Mouse (Mus musculus) heart, embryonic 10.5 days (tissue): ENCODE data around the gene Slc22a28. TPM values are rescaled to one million over a fixed set of nuclear protein-coding genes. Genes with fewer than 3 reads are reported as not detected.
"Not testable (repeated sequence)": the region's sequence is repeated elsewhere in the genome, so short reads cannot be mapped to it uniquely, and the experiment has no call there.

Source experiments
- DNase-seq: peaks from one replicate; pipeline ENCODE4 v3.0.0-alpha.2; 2017; ENCODE audit warnings: low spot score
- H3K27ac ChIP-seq: fragments of 300-500 bp; sonication (generic); 2 replicates; pipeline ENCODE4 v1.5.1; 2016; ENCODE audit warnings: mild to moderate bottlenecking
- H3K27me3 ChIP-seq: fragments of 300-500 bp; sonication (generic); 2 replicates; pipeline ENCODE4 v1.6.1; 2016; ENCODE audit warnings: mild to moderate bottlenecking; ENCODE audit not compliant: poor library complexity, insufficient read depth, severe bottlenecking
- H3K36me3 ChIP-seq: fragments of 300-500 bp; sonication (generic); 2 replicates; pipeline ENCODE4 v1.6.1; 2016; ENCODE audit warnings: mild to moderate bottlenecking, moderate library complexity
- H3K4me1 ChIP-seq: fragments of 300-500 bp; sonication (generic); 2 replicates; pipeline ENCODE4 v1.6.1; 2016; ENCODE audit warnings: mild to moderate bottlenecking
- H3K4me3 ChIP-seq: fragments of 300-500 bp; sonication (generic); 2 replicates; pipeline ENCODE4 v1.5.1; 2016; ENCODE audit warnings: mild to moderate bottlenecking, moderate library complexity
- H3K9me3 ChIP-seq: fragments of 300-500 bp; sonication (generic); 2 replicates; pipeline ENCODE4 v1.6.1; 2016; ENCODE audit warnings: mild to moderate bottlenecking, moderate library complexity
- WGBS: fragments of 180-500 bp; shearing (Covaris S2); methylation state at CpG from one replicate; pipeline ENCODE4 v1.1.7; 2016; 5-methylcytosine and 5-hydroxymethylcytosine counted together
- polyA plus RNA-seq: library from polyadenylated mRNA; unstranded; fragments of >200 nt; fragmentation: Nextera tagmentation; extraction: Ambion mirVana; gene quantifications from 2 replicates; pipeline ENCODE4 v1.2.1, GENCODE M21; 2016

Slc22a28 gene
- not detected in 2 replicates for polyA plus RNA-seq

DNA sequence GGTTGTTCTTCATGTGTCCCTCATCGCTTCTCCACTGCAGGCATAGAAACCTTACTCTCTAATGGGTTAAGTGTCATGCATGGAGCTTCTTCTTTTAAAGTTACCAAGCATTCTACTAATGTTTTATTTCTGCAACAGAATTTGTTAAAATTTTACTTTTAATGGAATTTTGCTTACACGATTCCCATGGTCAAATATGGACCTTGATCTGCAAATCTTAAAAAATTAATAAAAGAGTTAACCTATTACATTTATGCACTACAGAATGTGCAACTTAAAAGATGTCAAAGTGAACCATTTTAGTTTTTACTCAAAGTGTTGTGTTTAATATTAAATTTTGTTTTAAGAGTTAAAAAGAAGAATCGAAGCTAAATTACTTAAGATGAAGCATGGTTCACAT, at the start of gene Slc22a28:
TSS of gene Slc22a28 (minus strand) at position 102 of the 400 bp plus-strand sequence.
- not testable (repeated sequence) for H3K27ac ChIP-seq, H3K27me3 ChIP-seq, H3K36me3 ChIP-seq, H3K9me3 ChIP-seq, H3K4me3 ChIP-seq, DNase-seq, H3K4me1 ChIP-seq
- WGBS, result 89% methylated on average over 2 of the region's 3 CpGs

DNA sequence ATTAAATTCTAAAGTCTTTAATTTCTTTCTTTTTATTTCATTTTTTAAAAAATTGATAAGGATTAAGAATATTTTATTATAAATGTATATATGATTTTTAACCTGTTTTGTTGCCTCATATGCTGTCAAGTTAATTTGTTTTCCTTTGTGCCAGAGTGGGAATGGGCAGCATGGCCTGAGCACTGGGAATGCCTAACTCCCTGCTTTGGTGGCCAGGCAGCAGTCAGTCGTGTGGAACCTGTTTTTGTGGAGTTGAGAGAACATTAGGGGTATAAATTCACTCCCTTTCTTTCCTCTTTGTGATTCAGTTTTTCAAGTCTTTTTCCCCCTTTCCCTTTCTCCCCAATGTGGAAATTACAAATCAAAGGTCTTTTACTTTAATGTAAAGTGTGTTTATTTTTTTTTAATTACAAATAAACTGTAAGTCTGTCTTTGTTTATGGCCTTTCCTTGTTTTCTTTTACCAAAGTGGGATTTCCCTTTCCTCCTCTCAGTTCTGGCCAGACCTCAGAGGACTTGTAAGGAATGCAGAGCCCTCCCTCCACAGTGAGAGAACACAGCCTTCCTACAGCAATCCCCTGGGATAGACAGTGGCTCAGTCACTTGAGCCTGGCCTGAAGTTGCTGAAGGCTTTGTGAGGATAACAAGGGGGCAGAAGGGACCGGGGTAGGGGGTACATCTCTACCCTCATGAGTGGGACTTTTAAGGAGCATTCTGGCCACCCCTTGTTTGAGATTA, 17.2 kb upstream of the Slc22a28 start:
- no peaks in the 10 kb centered on the region for H3K27me3 ChIP-seq
- H3K9me3 ChIP-seq, result no peaks in the 10 kb centered on the region
- no peaks in the 10 kb centered on the region for H3K36me3 ChIP-seq
- no peak overlapping the region for H3K27ac ChIP-seq
- no peak for DNase-seq
- 56% methylated on average over 2 of the region's 2 CpGs for WGBS
- no peaks in the 10 kb centered on the region for H3K4me1 ChIP-seq
- H3K4me3 ChIP-seq, result no peak overlapping the region

DNA sequence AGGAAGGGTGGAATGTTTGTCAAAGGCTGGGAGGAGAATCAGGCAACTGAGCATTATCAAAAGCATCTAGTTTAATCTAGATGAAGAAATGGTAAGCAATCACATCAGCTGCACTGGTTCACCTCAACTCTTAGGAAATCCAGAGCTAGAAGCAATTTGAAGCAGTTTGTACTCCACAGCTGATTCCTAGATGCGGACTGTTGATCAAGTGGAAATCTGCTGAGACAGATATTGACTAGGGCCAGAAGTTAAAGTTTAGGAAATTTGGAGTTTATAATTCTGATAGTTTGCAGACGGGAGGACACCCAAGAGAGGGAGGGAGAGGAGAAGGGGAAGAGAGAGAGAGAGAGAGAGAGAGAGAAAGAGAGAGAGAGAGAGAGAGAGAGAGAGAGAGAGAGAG, 10.9 kb upstream of the Slc22a28 start:
- H3K9me3 ChIP-seq, H3K4me3 ChIP-seq, DNase-seq, H3K36me3 ChIP-seq, H3K27ac ChIP-seq, H3K4me1 ChIP-seq, H3K27me3 ChIP-seq: not testable (repeated sequence)
- 84% methylated on average over 2 of the region's 2 CpGs for WGBS

DNA sequence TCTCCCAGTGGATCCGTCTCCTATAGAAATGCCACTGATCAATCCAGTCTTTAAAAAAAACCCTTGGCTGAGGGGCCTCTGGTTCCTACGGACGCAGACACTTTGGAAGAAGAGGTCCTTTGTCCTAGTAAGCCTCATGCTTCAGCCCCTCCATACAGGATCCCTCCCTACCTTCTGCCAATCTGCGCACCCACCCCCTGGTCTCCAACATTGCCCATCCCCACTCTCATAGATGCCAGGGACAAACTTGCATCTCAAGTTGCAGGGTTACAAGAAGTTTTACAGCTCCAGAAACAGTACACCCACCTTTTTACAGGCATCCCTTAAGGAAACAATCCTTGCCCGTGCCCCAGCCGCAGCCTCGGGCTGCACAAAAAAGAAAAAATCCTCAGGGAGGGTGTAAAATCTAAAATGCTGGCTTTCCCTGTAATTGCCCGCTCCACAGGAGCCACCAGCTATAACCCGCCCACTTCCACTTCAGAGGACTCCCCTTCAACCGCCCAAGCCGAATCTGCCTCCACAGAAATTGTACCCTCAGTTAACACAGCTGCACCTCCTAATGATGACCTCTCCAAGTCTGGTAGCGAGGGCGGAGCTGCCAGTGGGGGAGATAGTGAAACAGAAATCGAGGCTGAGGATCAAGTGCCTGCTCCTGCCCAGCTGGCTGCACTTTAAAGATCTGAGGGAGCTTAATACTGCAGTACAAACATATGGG, 2.5 kb upstream of the Slc22a28 start:
- WGBS, result 62% methylated on average over 14 of the region's 14 CpGs
- not testable (repeated sequence) for H3K27ac ChIP-seq, H3K27me3 ChIP-seq, H3K9me3 ChIP-seq, H3K36me3 ChIP-seq, DNase-seq, H3K4me1 ChIP-seq, H3K4me3 ChIP-seq

- no peaks in the 10 kb centered on the region for H3K36me3 ChIP-seq
- H3K4me1 ChIP-seq, result no peaks in the 10 kb centered on the region
- peaks cover 12% of the 10 kb centered on the region for H3K9me3 ChIP-seq
- no peak overlapping the region for H3K4me3 ChIP-seq
- H3K27me3 ChIP-seq, result no peaks in the 10 kb centered on the region
- WGBS, result 88% methylated on average over 13 of the region's 13 CpGs
- H3K27ac ChIP-seq, result no peak overlapping the region
- DNase-seq, result no peak
Measured at GRCm38 (mm10) chr19:8019904-8020349, 111.9 kb downstream of the Slc22a28 start.

- not testable (repeated sequence) for H3K27ac ChIP-seq, DNase-seq, H3K4me1 ChIP-seq, H3K27me3 ChIP-seq, H3K36me3 ChIP-seq, H3K4me3 ChIP-seq
- WGBS, result 87% methylated on average over 17 of the region's 17 CpGs
- peaks cover 12% of the 10 kb centered on the region for H3K9me3 ChIP-seq
Measured at GRCm38 (mm10) chr19:8019329-8019851, 112.4 kb downstream of the Slc22a28 start.

- not testable (repeated sequence) for DNase-seq, H3K36me3 ChIP-seq, H3K27me3 ChIP-seq, H3K4me3 ChIP-seq, H3K4me1 ChIP-seq, H3K27ac ChIP-seq
- H3K9me3 ChIP-seq, result peaks cover 12% of the 10 kb centered on the region
- WGBS, result 82% methylated on average over 9 of the region's 9 CpGs
Measured at GRCm38 (mm10) chr19:8018535-8018934, 113.2 kb downstream of the Slc22a28 start.

Other genes with a start within 250 kb of the Slc22a28 start
- not detected in 2 replicates for gene Slc22a27, start 166.0 kb downstream of the Slc22a28 start, polyA plus RNA-seq
- not detected in 2 replicates for gene Slc22a29, start 86.9 kb upstream of the Slc22a28 start, polyA plus RNA-seq